Mouse (Mus musculus) thymus, postnatal 10 days (tissue): ENCODE results near the gene Ccdc194.
"Not testable (repeated sequence)": the region's sequence is repeated elsewhere in the genome, so short reads cannot be mapped to it uniquely, and the experiment has no call there.

Source experiments
- DNase-seq, 2 experiments: peaks; one replicate each; pipeline ENCODE4 v3.0.0; 2021; ENCODE audit warnings: low spot score in 2 of 2

Ccdc194 gene

DNA sequence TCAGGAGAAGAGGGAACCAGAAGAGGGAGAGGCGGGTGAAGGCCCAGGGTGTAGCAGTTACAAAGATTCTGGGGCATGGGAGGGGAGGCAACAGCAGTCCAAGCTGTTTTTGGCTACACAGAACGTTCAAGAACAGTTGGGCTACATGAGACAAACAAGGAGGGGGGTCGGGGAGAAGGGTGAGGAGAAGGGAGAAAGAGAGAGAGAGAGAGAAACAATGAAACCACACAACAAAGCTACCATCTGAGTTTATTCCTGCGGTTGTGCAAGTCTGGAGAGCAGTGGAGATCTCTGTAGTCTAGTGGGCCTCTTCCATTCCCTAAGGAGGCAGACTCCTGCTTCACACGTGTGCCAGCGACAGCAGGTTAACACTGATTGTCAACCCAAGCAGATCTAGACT lies 28.5 kb upstream of the Ccdc194 start:
- DNase-seq = no peak

DNA sequence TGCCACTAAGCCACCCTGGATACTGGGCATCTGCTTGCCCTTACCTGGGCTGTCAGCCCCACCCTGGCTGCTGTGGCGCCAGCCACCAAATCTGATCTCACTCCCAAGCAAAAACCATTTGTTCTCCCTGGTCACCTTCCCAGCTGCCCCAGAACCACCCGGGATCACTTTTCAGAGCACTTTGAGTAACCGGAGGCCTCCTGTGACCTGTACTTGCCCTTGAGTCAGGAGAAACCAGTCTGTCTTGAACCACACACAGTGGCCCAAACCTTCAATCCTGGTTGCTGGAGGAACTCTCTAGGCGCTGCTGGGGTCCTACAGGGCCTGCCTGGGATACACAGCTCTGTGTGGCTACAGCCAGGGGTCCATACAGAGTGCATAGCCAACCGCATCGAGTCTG lies 27.3 kb upstream of the Ccdc194 start:
- no peak for DNase-seq

DNA sequence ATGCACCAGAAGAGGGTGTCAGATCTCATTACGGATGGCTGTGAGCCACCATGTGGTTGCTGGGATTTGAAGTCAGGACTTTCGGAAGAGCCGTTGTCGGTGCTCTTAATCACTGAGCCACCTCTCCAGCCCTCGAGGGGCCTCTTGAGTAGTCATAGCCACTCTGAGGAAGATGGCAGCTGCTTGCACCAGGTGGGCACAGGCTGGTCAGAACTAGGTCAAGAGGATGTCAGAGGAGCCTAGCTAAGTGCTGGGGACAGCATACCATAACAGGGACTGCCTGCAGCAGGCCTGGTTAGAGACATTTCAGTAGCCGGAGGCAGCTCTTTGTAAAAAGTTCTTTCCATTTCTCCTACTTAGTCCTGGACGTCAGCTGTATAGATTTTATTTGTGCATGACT lies 25.2 kb upstream of the Ccdc194 start:
- DNase-seq = peak in 1 of 2 experiments; percentile 58

- peak; percentile 77 to 78 for DNase-seq
Measured at GRCm38 (mm10) chr8:71547590-71547989, 22.1 kb upstream of the Ccdc194 start.

DNA sequence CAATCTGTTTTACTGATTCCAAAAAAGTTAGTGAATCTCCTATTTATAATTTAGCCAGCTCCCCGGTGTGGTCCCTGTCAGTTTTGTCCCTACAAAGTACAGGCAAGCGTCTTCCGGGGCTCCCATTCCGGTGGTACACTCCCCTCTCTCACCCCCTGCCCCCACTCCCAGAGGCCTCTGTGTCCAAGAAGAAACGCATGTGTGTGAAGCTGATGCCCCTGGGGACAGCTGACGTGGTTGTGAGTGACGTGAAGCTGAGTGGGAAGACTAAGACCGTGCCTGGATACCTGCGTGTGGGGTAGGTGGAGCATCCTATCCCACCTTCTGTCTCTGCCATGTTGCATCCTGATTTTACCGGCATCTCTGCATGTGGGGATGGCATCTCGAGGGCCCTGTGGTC lies 19.5 kb upstream of the Ccdc194 start:
- no peak for DNase-seq

- no peak for DNase-seq
Measured at GRCm38 (mm10) chr8:71543755-71544154, 18.2 kb upstream of the Ccdc194 start.

DNA sequence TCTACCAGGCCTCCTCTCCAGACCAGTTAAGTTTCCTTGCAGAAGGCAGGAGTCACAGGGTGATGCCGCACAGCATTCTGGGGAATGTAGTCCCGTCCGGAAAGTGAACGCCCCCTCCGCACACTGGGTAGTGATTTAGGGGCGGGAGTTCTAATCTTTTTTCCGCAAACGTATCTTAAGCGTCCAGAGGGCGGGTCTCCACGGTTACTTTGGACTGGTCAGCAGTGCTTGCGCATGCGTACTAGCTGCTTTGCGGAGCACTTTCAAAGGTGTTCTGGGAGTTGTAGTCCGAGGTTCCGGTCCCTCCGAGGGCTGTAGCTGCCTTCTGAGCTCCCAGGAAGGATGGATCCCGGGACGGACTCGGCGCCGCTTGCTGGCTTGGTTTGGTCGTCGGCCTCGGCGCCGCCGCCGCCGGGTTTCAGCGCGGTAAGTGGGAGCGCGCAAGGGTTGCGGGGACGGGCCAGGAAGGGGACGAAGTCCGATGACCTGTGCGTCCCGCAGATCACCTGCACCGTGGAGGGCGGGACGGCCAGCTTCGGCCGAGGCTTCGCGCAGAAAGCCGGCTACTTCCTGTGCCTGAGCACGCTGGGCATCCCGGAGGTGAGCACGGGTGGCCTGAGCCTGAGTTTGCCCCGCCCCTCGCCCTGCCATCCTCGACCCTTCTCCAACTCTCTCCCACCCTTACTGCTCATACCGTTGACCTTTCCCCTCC lies 17.3 kb upstream of the Ccdc194 start, which contains the start of gene Mvb12a:
Mvb12a (plus strand) TSS at position 291 of the 712 bp plus-strand sequence.
- DNase-seq = peak; percentile 82 to 87

- peak; percentile 80 to 85 for DNase-seq
Measured at GRCm38 (mm10) chr8:71537028-71537867, 11.7 kb upstream of the Ccdc194 start, which contains the start of gene Bst2. TSS of gene Bst2 (minus strand) at chr8:71537456.

GRCm38 (mm10) chr8:71535663-71536062 lies 10.2 kb upstream of the Ccdc194 start:
- DNase-seq = peak; percentile 57 to 61

DNA sequence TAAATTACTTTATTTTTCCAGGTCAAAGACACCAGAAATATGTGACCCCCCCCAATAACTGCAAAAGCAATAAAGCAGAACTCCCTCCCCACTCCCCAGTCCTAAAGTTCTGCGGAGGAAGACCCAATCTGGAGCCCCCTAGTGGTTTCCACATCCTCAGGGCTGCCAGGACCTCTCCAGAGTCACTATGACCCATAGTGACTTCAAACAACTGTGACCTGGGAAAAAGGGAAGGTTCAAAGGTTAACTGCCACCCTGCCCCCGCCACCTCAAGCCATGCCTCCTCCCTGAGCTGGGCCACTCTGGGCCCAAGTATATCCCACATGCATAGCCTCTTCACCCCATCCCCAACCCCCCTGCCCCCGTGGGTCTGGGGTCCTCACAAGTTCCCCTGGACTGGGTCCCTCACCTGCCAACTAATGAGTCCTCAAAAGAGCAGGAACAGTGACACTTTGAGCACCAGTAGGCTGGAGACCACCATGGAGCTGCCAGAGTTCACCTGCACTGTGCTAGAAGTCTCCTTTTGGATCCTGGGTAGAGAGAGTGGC lies 8.8 kb upstream of the Ccdc194 start:
- DNase-seq = no peak

- DNase-seq = not testable (repeated sequence)
Measured at GRCm38 (mm10) chr8:71530735-71531467, 5.4 kb upstream of the Ccdc194 start.

GRCm38 (mm10) chr8:71528362-71529073 lies 3.0 kb upstream of the Ccdc194 start:
- peak; percentile 49 to 52 for DNase-seq

DNA sequence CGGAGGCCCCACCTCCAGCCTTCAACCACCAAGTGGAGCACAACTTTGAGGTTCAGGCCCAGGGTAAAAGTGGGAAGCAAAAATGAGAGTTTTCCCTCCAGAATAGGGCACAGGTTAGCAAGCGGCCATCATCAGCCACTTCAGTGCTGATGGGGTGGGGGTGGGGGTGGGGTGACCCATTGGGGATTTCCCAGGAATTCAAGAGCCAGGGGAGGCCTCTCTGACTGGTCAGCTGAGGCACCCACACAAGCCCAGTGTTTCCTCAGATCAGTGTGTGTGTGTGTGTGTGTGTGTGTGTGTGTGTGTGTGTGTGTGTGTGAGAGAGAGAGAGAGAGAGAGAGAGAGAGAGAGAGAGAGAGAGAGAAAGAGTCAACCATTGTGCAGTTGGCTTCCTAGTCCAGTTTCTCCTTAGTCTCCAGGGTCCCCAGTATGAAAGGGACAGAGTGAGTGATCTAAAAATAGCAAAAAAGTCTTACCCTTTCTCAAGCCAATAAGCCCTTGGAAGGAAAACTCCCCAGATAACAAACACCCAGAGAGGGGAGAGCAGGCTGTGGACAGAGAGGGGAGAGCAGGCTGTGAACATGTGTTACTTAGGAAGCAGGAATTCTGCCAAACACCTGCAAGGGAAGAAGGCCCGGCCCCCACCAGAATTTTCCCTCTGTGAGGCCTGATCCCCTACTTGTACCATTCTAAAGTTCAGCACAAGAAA lies 1.8 kb upstream of the Ccdc194 start:
- DNase-seq = no peak

DNA sequence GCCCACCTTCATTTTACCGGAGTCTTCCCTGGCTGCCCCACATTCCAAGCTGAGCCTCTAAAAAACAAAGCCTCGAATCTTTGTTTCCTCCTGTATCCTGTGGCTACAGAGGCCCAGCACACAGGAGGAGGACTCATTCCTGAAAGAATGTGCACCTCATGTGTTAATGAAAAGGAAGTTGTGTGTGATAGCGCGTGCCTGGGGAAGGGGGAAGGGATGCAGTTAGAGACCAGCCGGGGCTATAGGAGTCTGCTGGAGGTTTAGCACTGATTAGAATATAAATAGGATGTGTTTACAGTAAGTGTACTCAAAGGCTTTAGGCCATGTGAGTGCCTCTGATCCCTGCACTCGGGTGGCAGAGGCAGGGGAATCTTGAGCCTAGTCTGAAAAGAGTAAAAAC lies 761 bp upstream of the Ccdc194 start:
- no peak for DNase-seq

DNA sequence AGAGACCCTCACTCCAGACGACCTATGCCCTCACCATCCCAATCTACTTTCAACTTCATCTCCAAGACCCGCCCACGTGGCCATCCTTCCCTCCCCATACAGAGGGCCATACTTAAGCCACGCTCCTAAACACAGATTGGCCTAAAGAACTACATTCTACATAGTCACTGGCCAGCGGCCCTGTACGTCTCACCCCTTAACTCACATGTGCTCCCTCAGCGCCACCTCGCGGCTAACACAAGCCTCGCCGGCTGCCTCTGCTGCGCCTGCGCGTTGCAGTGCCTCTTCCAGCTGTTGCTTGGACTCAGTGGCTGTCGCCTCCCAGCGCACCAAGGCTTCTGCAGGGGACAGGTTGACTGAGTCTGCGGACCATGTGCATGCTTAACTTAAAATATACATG lies 3.9 kb downstream of the Ccdc194 start:
- DNase-seq = peak; percentile 88 to 97

DNA sequence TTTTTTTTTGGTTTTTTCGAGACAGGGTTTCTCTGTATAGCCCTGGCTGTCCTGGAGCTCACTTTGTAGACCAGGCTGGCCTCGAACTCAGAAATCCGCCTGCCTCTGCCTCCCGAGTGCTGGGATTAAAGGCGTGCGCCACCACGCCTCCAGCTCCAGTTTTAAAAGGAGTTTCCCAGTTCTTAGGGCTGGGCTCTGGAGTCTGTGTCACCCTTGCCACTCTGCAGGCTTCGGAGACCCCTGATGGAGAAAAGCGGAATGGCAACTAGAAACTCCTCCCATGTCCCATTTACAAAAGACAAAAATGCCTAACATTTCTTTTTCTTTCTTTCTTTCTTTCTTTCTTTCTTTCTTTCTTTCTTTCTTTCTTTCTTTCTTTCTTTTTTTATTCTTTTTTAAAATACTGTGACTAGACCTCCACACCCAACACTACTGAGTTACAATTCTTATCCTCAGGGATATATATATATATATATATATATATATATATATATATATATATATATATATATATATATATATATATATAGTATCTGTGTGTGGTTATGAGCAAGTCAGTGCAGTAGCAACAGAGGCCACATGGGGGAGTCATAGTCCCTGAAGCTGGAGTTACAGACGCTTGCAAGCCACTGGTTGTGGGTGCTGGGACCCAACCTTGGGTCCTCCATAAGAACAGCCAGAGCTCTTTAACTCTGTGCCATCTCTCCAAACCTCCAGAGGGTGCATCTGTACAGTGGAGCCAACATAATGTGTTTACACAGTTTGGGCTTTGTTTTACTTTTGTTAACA lies 6.3 kb downstream of the Ccdc194 start:
- DNase-seq = peak in 1 of 2 experiments; percentile 60

DNA sequence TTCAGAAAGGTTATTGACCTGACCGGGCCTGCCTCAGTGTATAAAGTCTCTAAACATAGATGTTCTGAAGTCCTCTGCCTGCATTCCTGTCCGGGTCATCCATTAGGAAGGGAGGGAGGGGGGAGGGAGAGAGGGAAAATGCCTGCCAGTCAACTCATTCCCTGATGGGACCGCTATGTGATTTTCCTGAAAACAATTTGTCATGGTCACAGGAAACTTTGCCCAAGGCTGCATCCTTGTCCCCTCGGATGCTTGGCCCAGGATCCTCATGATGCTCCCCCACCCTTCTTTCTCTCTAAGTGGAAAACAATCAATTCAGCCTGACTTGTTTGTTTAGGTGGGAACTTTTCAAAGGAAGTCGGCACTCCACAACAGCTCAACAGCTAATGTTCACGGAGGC lies 8.7 kb downstream of the Ccdc194 start:
- DNase-seq = no peak

- no peak for DNase-seq
Measured at GRCm38 (mm10) chr8:71515043-71515442, 10.5 kb downstream of the Ccdc194 start.

DNA sequence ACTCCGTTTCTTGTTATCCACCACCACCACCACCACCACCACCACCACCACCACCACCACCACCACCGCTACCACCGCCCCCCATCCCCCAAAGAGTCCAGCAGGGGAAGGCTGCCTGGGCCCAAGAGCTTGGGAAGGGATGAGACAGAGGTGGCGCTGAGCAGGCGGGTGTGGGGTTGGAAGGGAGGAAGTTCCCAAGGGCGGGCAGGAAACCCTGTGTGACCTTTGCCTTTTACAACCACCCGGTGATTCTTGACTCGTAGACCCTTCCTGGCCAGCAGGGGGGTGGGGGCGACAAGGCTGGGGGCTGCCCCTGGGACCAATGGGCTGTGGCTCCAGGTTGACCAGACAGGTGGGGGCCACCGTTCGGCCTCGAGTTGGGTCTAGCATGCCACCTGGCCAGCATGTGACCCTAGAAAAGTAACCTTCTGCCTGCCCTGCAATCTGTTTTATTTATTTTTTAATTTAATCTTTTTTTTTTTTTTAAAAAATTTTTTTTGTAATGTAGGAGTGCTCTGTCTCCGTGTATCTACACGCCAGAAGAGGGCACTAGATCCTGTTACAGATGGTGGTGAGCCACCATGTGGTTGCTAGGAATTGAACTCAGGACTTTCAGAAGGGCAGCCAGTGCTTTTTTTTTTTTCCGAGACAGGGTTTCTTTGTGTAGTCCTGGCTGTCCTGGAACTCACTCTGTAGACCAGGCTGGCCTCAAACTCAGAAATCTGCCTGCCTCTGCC lies 12.3 kb downstream of the Ccdc194 start:
- DNase-seq = no peak
